8 mouse cellular contexts compared by ENCODE assay signal in the genomic region with DNA sequence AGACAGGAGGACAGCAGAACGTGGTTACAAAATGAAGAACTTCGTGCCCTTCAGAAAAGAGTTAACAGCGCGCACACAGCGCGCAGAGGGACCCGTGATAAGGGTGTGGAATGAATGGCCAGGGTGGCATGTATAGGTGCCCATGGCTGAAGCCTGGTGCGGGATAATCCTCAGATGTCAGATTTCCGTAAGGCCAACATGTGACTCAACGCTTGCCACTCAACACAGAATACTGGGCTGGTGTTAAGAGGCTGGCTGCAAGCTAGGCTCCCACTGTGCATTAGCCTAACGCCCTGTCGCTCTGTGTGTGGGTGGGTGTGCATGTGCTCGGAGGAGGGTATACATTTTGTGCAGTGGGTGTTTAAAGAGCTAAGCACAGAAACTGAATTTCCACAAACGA. TPM values are rescaled to one million over a fixed set of nuclear protein-coding genes. Genes with fewer than 3 reads are reported as not detected.
DNase-seq lines count a peak whose midpoint lies in the region; ATAC-seq lines count a peak whose summit lies in the region.
"Had no signal": no experiment of that assay in that cellular context is flagged by ENCODE, and none has a peak within 500 bp of the region (broad histone marks: within the 10 kb centered on the region; RNA-seq: fewer than 3 reads in every experiment).

No protein-coding gene starts in this region.

- DNase-seq in limb, embryonic 10.5 days (ENCODE audit: low spot score), result no peak
- peak; percentile 39 to 49 for DNase-seq in frontal cortex, postnatal 14 days (ENCODE audit: low spot score in 2 of 2)
- peak; percentile 35 to 44 for DNase-seq in layer of hippocampus, adult 8-10 months (ENCODE audit: low spot score in 2 of 2)
- peak; percentile 64 to 73 for DNase-seq in right cerebral cortex, postnatal 36 days (ENCODE audit: low spot score in 2 of 2)
- no peak for DNase-seq in ovary, postnatal 14 days (ENCODE audit: low spot score)

- peaks cover 24% of the 10 kb centered on the region for H3K4me1 ChIP-seq in limb, embryonic 12.5 days (replicated peaks)
- H3K4me1 ChIP-seq in limb, embryonic 10.5 days, result peaks cover 25% of the 10 kb centered on the region
- H3K4me1 ChIP-seq in kidney, embryonic 14.5 days (ENCODE audit: control insufficient read depth, insufficient read depth, low read length), result peaks cover 26% of the 10 kb centered on the region

- H3K36me3 ChIP-seq in limb, embryonic 12.5 days, result no peaks in the 10 kb centered on the region
- no peaks in the 10 kb centered on the region for H3K36me3 ChIP-seq in limb, embryonic 10.5 days
- no peaks in the 10 kb centered on the region for H3K36me3 ChIP-seq in kidney, embryonic 14.5 days (ENCODE audit: control insufficient read depth, insufficient read depth, low read length)

- H3K4me2 ChIP-seq in limb, embryonic 12.5 days, result no peak overlapping the region
- no peak overlapping the region for H3K4me2 ChIP-seq in kidney, embryonic 14.5 days (replicated peaks; ENCODE audit: low read depth, low read length)

- no peak for ATAC-seq in limb, embryonic 12.5 days (ENCODE audit: insufficient number of reproducible peaks, insufficient read depth, low FRiP score, low TSS enrichment, low read depth)
- ATAC-seq in kidney, embryonic 14.5 days (ENCODE audit: low FRiP score, low TSS enrichment), result no peak

- peak overlapping the region; percentile 5; the same call in 1 of the 2 replicates for H3K27ac ChIP-seq in limb, embryonic 12.5 days
- H3K27ac ChIP-seq in limb, embryonic 10.5 days, result no peak overlapping the region
- no peak overlapping the region for H3K27ac ChIP-seq in kidney, embryonic 14.5 days (ENCODE audit: low read depth, low read length)

- H3K9me3 ChIP-seq in limb, embryonic 12.5 days, result no peaks in the 10 kb centered on the region
- no peaks in the 10 kb centered on the region for H3K9me3 ChIP-seq in limb, embryonic 10.5 days (replicated peaks)
- no peaks in the 10 kb centered on the region for H3K9me3 ChIP-seq in kidney, embryonic 14.5 days (ENCODE audit: control insufficient read depth, low read length)

- H3K9ac ChIP-seq in limb, embryonic 12.5 days (replicated peaks), result no peak overlapping the region
- H3K9ac ChIP-seq in kidney, embryonic 14.5 days (ENCODE audit: low read depth, low read length), result no peak overlapping the region

- WGBS in limb, embryonic 12.5 days, result 82% methylated on average over 14 of the region's 14 CpGs
- 88% methylated on average over 14 of the region's 14 CpGs for WGBS in limb, embryonic 10.5 days
- 78% methylated on average over 14 of the region's 14 CpGs for WGBS in kidney, embryonic 14.5 days

- no peaks in the 10 kb centered on the region for H3K27me3 ChIP-seq in limb, embryonic 12.5 days
- no peaks in the 10 kb centered on the region for H3K27me3 ChIP-seq in limb, embryonic 10.5 days (ENCODE audit: low read depth, poor library complexity, severe bottlenecking)
- no peaks in the 10 kb centered on the region for H3K27me3 ChIP-seq in kidney, embryonic 14.5 days (ENCODE audit: control insufficient read depth, insufficient read depth, low read length)

- no peak overlapping the region for H3K4me3 ChIP-seq in limb, embryonic 12.5 days (replicated peaks)
- no peak overlapping the region for H3K4me3 ChIP-seq in limb, embryonic 10.5 days
- no peak overlapping the region for H3K4me3 ChIP-seq in kidney, embryonic 14.5 days (ENCODE audit: low read length)

RNA-seq across cellular contexts. Expression of gene Slc4a4, which starts 47.3 kb away (rescaled TPM):
- 1.8 and 1.9 TPM in 2 replicates for polyA plus RNA-seq in limb, embryonic 12.5 days (2016; fragmentation: Nextera tagmentation; extraction: Ambion mirVana)
- 2.2 and 2.5 TPM in 2 replicates for polyA plus RNA-seq in limb, embryonic 10.5 days (2016; fragmentation: Nextera tagmentation; extraction: Ambion mirVana)
- 100 to 1,000 TPM; 140 to 157 (median 150) TPM for total RNA-seq in layer of hippocampus, adult 8-10 months (2022)
- 4.0 and 4.7 TPM in 2 replicates for polyA plus RNA-seq in kidney, embryonic 14.5 days (2014; fragmentation: Nextera tagmentation; extraction: Ambion mirVana)
- total RNA-seq: granulocyte monocyte progenitor cell, adult 5-6 weeks had no signal

Comparison
In these comparisons a context has a peak if more than half of its experiments do, and no peak if none do; other contexts are left out.
1. DNase-seq: peak in frontal cortex, postnatal 14 days (2 of 2), layer of hippocampus, adult 8-10 months (2 of 2) and right cerebral cortex, postnatal 36 days (2 of 2); none in limb, embryonic 10.5 days (single experiment) and ovary, postnatal 14 days (single experiment).